Comparison of ENCODE assay signal across 11 mouse cellular contexts in genomic region chr16:90619565-90620311, GRCm38 (mm10).
DNase-seq lines count a peak whose midpoint lies in the region; ATAC-seq lines count a peak whose summit lies in the region.
"Had no signal": no experiment of that assay in that cellular context is flagged by ENCODE, and none has a peak within 500 bp of the region (broad histone marks: within the 10 kb centered on the region; RNA-seq: fewer than 3 reads in every experiment).

No protein-coding gene starts in this region.

- peak; percentile 85 for DNase-seq in heart, adult 11 months
- no peak for DNase-seq in heart, postnatal 14 days
- peak; percentile 41 for DNase-seq in kidney, adult 11 months
- DNase-seq in kidney, postnatal 25 days: peak; percentile 24 to 43
- peak; percentile 49 for DNase-seq in lung, postnatal 14 days
- no peak for DNase-seq in cerebellum, postnatal 25 days
- no peak for DNase-seq in heart, postnatal 4 days
- DNase-seq: liver, postnatal 0 days; right cerebral cortex, adult 18-20 months; thymus, postnatal 25 days had no signal

- no peak for ATAC-seq in erythroblast, adult 5-6 weeks (replicated peaks; ENCODE audit: low FRiP score, poor library complexity, severe bottlenecking)
- ATAC-seq: liver, postnatal 0 days had no signal

- intact Hi-C loops in heart, postnatal 14 days (cut with DNase I): loop anchor here (5.0 to 10.0 kb wide), 3 partner anchors 83 to 235 kb away; partner anchors contain the start of gene Hunk

Comparison
In these comparisons a context has a peak if more than half of its experiments do, and no peak if none do; other contexts are left out.
1. DNase-seq: peak in heart, adult 11 months (single experiment), kidney, adult 11 months (single experiment), kidney, postnatal 25 days (2 of 2) and lung, postnatal 14 days (single experiment); none in heart, postnatal 14 days (0 of 2), cerebellum, postnatal 25 days (0 of 2) and heart, postnatal 4 days (single experiment).